Mouse (Mus musculus): ENCODE results near the gene Cog4. TPM values are rescaled to one million over a fixed set of nuclear protein-coding genes. Genes with fewer than 3 reads are reported as not detected.
A peak's percentile ranks its signal among the peaks of the same experiment; 100 is the strongest.

The Cog4 gene
- total and polyA plus RNA-seq, 3 experiments, result 24.9 to 35.2 (median 27.5) TPM

DNA sequence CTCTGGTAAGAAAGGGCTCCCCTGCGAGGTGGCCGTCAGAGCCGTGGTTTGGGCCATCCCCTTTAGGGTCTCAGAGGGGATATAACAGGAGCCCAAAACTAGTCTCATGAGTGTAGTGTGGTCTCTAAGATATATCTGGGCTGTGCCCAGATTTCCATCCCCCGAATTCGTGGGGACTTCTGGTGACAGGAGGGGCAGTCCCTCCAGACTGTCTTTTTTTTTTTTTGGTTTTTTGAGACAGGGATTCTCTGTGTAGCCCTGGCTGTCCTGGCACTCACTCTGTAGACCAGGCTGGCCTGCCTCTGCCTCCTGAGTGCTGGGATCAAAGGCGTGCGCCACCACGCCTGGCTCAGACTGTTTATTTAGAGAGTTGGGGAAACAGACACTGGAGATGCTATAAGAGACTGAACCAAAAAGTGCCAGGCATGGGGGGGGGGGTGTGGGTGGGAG is 79.3 kb downstream of the Cog4 start (continued):
- 0 out of 2 replicates have a peak, but pooled peaks have one; percentile 45 for TF ChIP-seq RCOR1 (conservative IDR thresholded peaks at IDR 0.05; ENCODE audit: low read depth, low read length)
- no peak; the same call in 1 of the 2 replicates for TF ChIP-seq HCFC1 (IDR thresholded peaks at IDR 0.05; ENCODE audit: low read depth, low read length)
- TF ChIP-seq KAT2A (IDR thresholded peaks at IDR 0.05; ENCODE audit: insufficient replicate concordance, low read length), result no peak
- TF ChIP-seq ETS1 (conservative IDR thresholded peaks at IDR 0.05; ENCODE audit: low read depth, low read length), result peak; percentile 77
- TF ChIP-seq IRF4 (IDR thresholded peaks at IDR 0.05; ENCODE audit: low read depth, low read length), result peak; percentile 60
- TF ChIP-seq POLR2A (IDR thresholded peaks at IDR 0.05; ENCODE audit: low read depth, low read length), result peak; percentile 33; the same call in 1 of the 2 replicates
- 0 out of 2 replicates have a peak, but pooled peaks have one; percentile 16 for TF ChIP-seq UBTF (IDR thresholded peaks at IDR 0.05; ENCODE audit: low read depth, low read length)
- TF ChIP-seq E2F4 (IDR thresholded peaks at IDR 0.05; ENCODE audit: insufficient replicate concordance, low read depth, low read length), result no peak
- TF ChIP-seq PAX5 (IDR thresholded peaks at IDR 0.05; ENCODE audit: low read length), result no peak
- peak; percentile 56; the same call in 1 of the 2 replicates for TF ChIP-seq CHD2 (IDR thresholded peaks at IDR 0.05; ENCODE audit: low read length)

DNA sequence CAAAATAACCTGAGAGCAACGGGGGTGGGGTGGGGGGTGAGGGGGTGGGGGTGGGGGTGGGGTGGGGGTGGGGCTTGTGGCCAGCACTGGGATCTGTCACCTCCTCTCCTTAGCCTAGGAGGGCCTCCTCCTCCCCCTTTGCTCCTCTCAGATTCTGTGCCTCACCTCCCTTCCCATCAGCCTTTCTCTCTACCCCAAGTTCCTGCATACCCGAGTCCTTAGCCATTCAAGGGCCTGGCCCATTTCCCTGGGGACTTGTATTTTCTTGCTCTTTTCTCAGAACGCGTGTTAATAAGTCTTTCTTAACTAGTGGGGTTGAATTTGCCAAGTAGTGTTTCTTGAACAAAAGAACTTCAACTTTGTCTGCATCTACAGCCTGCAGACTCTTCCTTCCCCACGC is 80.3 kb downstream of the Cog4 start:
- Histone ChIP-seq H3K4me3 (replicated peaks in 1 of 3; ENCODE audit: low read depth in 2 of 3, low read length in 2 of 3, poor library complexity in 1 of 3) (no peak overlapping the region), H3K4me1 (ENCODE audit: control insufficient read depth in 1 of 2, insufficient read depth in 2 of 2) (peaks cover 26 to 80% of the 10 kb centered on the region in 2 experiments), H3K36me3 (replicated peaks in 1 of 2; ENCODE audit: control insufficient read depth in 1 of 2, insufficient read depth in 1 of 2, low read length in 1 of 2) (peaks cover 7 to 35% of the 10 kb centered on the region in 2 experiments), H3K79me2 (replicated peaks; ENCODE audit: control insufficient read depth, extremely low read depth, insufficient read depth, poor library complexity, severe bottlenecking) (peaks cover 66% of the 10 kb centered on the region), H3K9me3 (replicated peaks; ENCODE audit: low read length) (peaks cover 4% of the 10 kb centered on the region), H3K27me3 (replicated peaks) (no peaks in the 10 kb centered on the region), H3K27ac (ENCODE audit: insufficient read depth, low read depth) (peak overlapping the region; percentile 96), H3K4me2 (ENCODE audit: insufficient read depth, low read depth, poor library complexity, severe bottlenecking) (peak overlapping the region; percentile 92), H3K9ac (ENCODE audit: insufficient read depth, low read depth) (peak overlapping the region; percentile 80)
- in situ Hi-C loops (cut with MboI; ENCODE audit: low pct_ligation_motif_present, low pct_unique_long_range_greater_than_20kb, low sequenced_read_pairs), result no loop called here
- dilution Hi-C loops (cut with MboI; ENCODE audit: extremely low pct_ligation_motif_present, extremely low pct_unique_long_range_greater_than_20kb, low sequenced_read_pairs), result no loop called here
- DNase-seq (ENCODE audit: extremely low read depth), result peak; percentile 69
- TF ChIP-seq POLR2A (IDR thresholded peaks at IDR 0.05; ENCODE audit: low read depth, low read length) (no peak; the same call in 1 of the 2 replicates), CTCF (conservative IDR thresholded peaks at IDR 0.05 in 1 of 2, IDR thresholded peaks at IDR 0.05 in 1 of 2; ENCODE audit: low read depth in 2 of 2, low read length in 2 of 2) (no peak), RAD21 (IDR thresholded peaks at IDR 0.05; ENCODE audit: low read depth, low read length) (no peak), MEF2A (IDR thresholded peaks at IDR 0.05; ENCODE audit: borderline replicate concordance, low read depth, low read length) (no peak), RCOR1 (conservative IDR thresholded peaks at IDR 0.05; ENCODE audit: low read depth, low read length) (no peak), JUN (IDR thresholded peaks at IDR 0.05; ENCODE audit: insufficient read depth, low read depth, low read length) (no peak), BHLHE40 (IDR thresholded peaks at IDR 0.05; ENCODE audit: low read depth, low read length) (0 out of 2 replicates have a peak, but pooled peaks have one; percentile 12), NRF1 (IDR thresholded peaks at IDR 0.05; ENCODE audit: low read depth, low read length) (no peak), ZMIZ1 (IDR thresholded peaks at IDR 0.05; ENCODE audit: low read depth, low read length) (no peak), ETS1 (conservative IDR thresholded peaks at IDR 0.05; ENCODE audit: low read depth, low read length) (no peak), IRF4 (IDR thresholded peaks at IDR 0.05; ENCODE audit: low read depth, low read length) (no peak), EP300 (IDR thresholded peaks at IDR 0.05; ENCODE audit: low read length) (0 out of 2 replicates have a peak, but pooled peaks have one; percentile 22), CHD2 (IDR thresholded peaks at IDR 0.05; ENCODE audit: low read length) (peak; percentile 69; the same call in 1 of the 2 replicates), SMC3 (IDR thresholded peaks at IDR 0.05; ENCODE audit: low read depth, low read length) (no peak), JUND (conservative IDR thresholded peaks at IDR 0.05; ENCODE audit: low read depth, low read length) (no peak), ELF1 (IDR thresholded peaks at IDR 0.05; ENCODE audit: low read depth, low read length) (no peak), MAFK (IDR thresholded peaks at IDR 0.05; ENCODE audit: insufficient replicate concordance, low read length) (no peak), MAZ (IDR thresholded peaks at IDR 0.05; ENCODE audit: low read depth, low read length) (no peak; the same call in 1 of the 2 replicates), MXI1 (IDR thresholded peaks at IDR 0.05; ENCODE audit: low read depth, low read length) (peak; percentile 78), GABPA (IDR thresholded peaks at IDR 0.05; ENCODE audit: insufficient replicate concordance, low read depth, low read length) (no peak), POLR2AphosphoS2 (IDR thresholded peaks at IDR 0.05; ENCODE audit: low read depth, low read length) (no peak), HCFC1 (IDR thresholded peaks at IDR 0.05; ENCODE audit: low read depth, low read length) (no peak), ZNF384 (IDR thresholded peaks at IDR 0.05; ENCODE audit: low read depth, low read length) (peak; percentile 28), ZKSCAN1 (IDR thresholded peaks at IDR 0.05; ENCODE audit: borderline replicate concordance, low read depth, low read length) (no peak), MAX (IDR thresholded peaks at IDR 0.05; ENCODE audit: low read length) (no peak), NELFE (IDR thresholded peaks at IDR 0.05; ENCODE audit: low read depth, low read length) (no peak), PAX5 (IDR thresholded peaks at IDR 0.05; ENCODE audit: low read length) (no peak), USF2 (conservative IDR thresholded peaks at IDR 0.05; ENCODE audit: low read depth, low read length) (no peak), CHD1 (IDR thresholded peaks at IDR 0.05; ENCODE audit: low read depth, low read length) (no peak), MYC (IDR thresholded peaks at IDR 0.05; ENCODE audit: low read depth, low read length) (no peak), UBTF (IDR thresholded peaks at IDR 0.05; ENCODE audit: low read depth, low read length) (no peak), ZC3H11A (IDR thresholded peaks at IDR 0.05; ENCODE audit: low read depth, low read length) (no peak), SIN3A (IDR thresholded peaks at IDR 0.05; ENCODE audit: low read length) (no peak), KAT2A (IDR thresholded peaks at IDR 0.05; ENCODE audit: insufficient replicate concordance, low read length) (0 out of 2 replicates have a peak, but pooled peaks have one; percentile 20)
